Mouse (Mus musculus): ENCODE measurements at regions not wholly inside any gene's neighbourhood (a gene's known extent, or its start where the extent isn't known, plus 50 kb on each side); places are given as distances from the start of the nearest gene placed in this dataset.

- Histone ChIP-seq H3K4me2 (ENCODE audit: insufficient read depth, low read depth, poor library complexity, severe bottlenecking) (no peak overlapping the region), H3K36me3 (replicated peaks in 1 of 2; ENCODE audit: control insufficient read depth in 1 of 2, insufficient read depth in 1 of 2, low read length in 1 of 2) (no peaks in the 10 kb centered on the region), H3K27ac (ENCODE audit: insufficient read depth, low read depth) (no peak overlapping the region), H3K9me3 (replicated peaks; ENCODE audit: low read length) (no peaks in the 10 kb centered on the region), H3K9ac (ENCODE audit: insufficient read depth, low read depth) (no peak overlapping the region), H3K27me3 (replicated peaks) (no peaks in the 10 kb centered on the region), H3K79me2 (replicated peaks; ENCODE audit: control insufficient read depth, extremely low read depth, insufficient read depth, poor library complexity, severe bottlenecking) (no peaks in the 10 kb centered on the region), H3K4me3 (replicated peaks in 1 of 3; ENCODE audit: low read depth in 2 of 3, low read length in 2 of 3, poor library complexity in 1 of 3) (no peak overlapping the region), H3K4me1 (ENCODE audit: control insufficient read depth in 1 of 2, insufficient read depth in 2 of 2) (no peaks in the 10 kb centered on the region)
- no peak for DNase-seq (ENCODE audit: extremely low read depth)
- dilution Hi-C loops (cut with MboI; ENCODE audit: extremely low pct_ligation_motif_present, extremely low pct_unique_long_range_greater_than_20kb, low sequenced_read_pairs), result no loop called here
- TF ChIP-seq ELF1 (IDR thresholded peaks at IDR 0.05; ENCODE audit: low read depth, low read length) (no peak), NELFE (IDR thresholded peaks at IDR 0.05; ENCODE audit: low read depth, low read length) (no peak), MEF2A (IDR thresholded peaks at IDR 0.05; ENCODE audit: borderline replicate concordance, low read depth, low read length) (no peak), MAZ (IDR thresholded peaks at IDR 0.05; ENCODE audit: low read depth, low read length) (no peak), ETS1 (conservative IDR thresholded peaks at IDR 0.05; ENCODE audit: low read depth, low read length) (no peak), CHD1 (IDR thresholded peaks at IDR 0.05; ENCODE audit: low read depth, low read length) (no peak), JUND (conservative IDR thresholded peaks at IDR 0.05; ENCODE audit: low read depth, low read length) (no peak), MXI1 (IDR thresholded peaks at IDR 0.05; ENCODE audit: low read depth, low read length) (no peak), NRF1 (IDR thresholded peaks at IDR 0.05; ENCODE audit: low read depth, low read length) (no peak), CHD2 (IDR thresholded peaks at IDR 0.05; ENCODE audit: low read length) (no peak), ZNF384 (IDR thresholded peaks at IDR 0.05; ENCODE audit: low read depth, low read length) (no peak), PAX5 (IDR thresholded peaks at IDR 0.05; ENCODE audit: low read length) (no peak), USF1 (IDR thresholded peaks at IDR 0.05; ENCODE audit: low read depth, low read length) (no peak), GABPA (IDR thresholded peaks at IDR 0.05; ENCODE audit: insufficient replicate concordance, low read depth, low read length) (no peak), E2F4 (IDR thresholded peaks at IDR 0.05; ENCODE audit: insufficient replicate concordance, low read depth, low read length) (no peak), RAD21 (IDR thresholded peaks at IDR 0.05; ENCODE audit: low read depth, low read length) (no peak)
- in situ Hi-C loops (cut with MboI; ENCODE audit: low pct_ligation_motif_present, low pct_unique_long_range_greater_than_20kb, low sequenced_read_pairs), result no loop called here
Observed at GRCm38 (mm10) chr12:58743800-58744199, 268.0 kb downstream of the Sec23a start.

- no peak overlapping the region for H3K4me2 ChIP-seq (ENCODE audit: insufficient read depth, low read depth, poor library complexity, severe bottlenecking)
- TF ChIP-seq SIN3A (IDR thresholded peaks at IDR 0.05; ENCODE audit: low read length), result no peak
- TF ChIP-seq CTCF (conservative IDR thresholded peaks at IDR 0.05 in 1 of 2, IDR thresholded peaks at IDR 0.05 in 1 of 2; ENCODE audit: low read depth in 2 of 2, low read length in 2 of 2), result no peak
- TF ChIP-seq RAD21 (IDR thresholded peaks at IDR 0.05; ENCODE audit: low read depth, low read length), result no peak
- no peak for TF ChIP-seq RCOR1 (conservative IDR thresholded peaks at IDR 0.05; ENCODE audit: low read depth, low read length)
- TF ChIP-seq UBTF (IDR thresholded peaks at IDR 0.05; ENCODE audit: low read depth, low read length), result no peak
- TF ChIP-seq SMC3 (IDR thresholded peaks at IDR 0.05; ENCODE audit: low read depth, low read length), result no peak
- no peak for TF ChIP-seq GABPA (IDR thresholded peaks at IDR 0.05; ENCODE audit: insufficient replicate concordance, low read depth, low read length)
- TF ChIP-seq MAFK (IDR thresholded peaks at IDR 0.05; ENCODE audit: insufficient replicate concordance, low read length), result no peak
- no peak for TF ChIP-seq USF1 (IDR thresholded peaks at IDR 0.05; ENCODE audit: low read depth, low read length)
- TF ChIP-seq PAX5 (IDR thresholded peaks at IDR 0.05; ENCODE audit: low read length), result no peak
- no peak for TF ChIP-seq MEF2A (IDR thresholded peaks at IDR 0.05; ENCODE audit: borderline replicate concordance, low read depth, low read length)
- no peak for TF ChIP-seq ZMIZ1 (IDR thresholded peaks at IDR 0.05; ENCODE audit: low read depth, low read length)
- DNase-seq (ENCODE audit: extremely low read depth), result no peak
- no peaks in the 10 kb centered on the region for H3K36me3 ChIP-seq (replicated peaks in 1 of 2; ENCODE audit: control insufficient read depth in 1 of 2, insufficient read depth in 1 of 2, low read length in 1 of 2)
- in situ Hi-C loops (cut with MboI; ENCODE audit: low pct_ligation_motif_present, low pct_unique_long_range_greater_than_20kb, low sequenced_read_pairs), result no loop called here
- dilution Hi-C loops (cut with MboI; ENCODE audit: extremely low pct_ligation_motif_present, extremely low pct_unique_long_range_greater_than_20kb, low sequenced_read_pairs), result no loop called here
- no peak overlapping the region for H3K9ac ChIP-seq (ENCODE audit: insufficient read depth, low read depth)
- no peaks in the 10 kb centered on the region for H3K79me2 ChIP-seq (replicated peaks; ENCODE audit: control insufficient read depth, extremely low read depth, insufficient read depth, poor library complexity, severe bottlenecking)
- peaks cover 0 to 4% of the 10 kb centered on the region in 2 experiments; a peak in 1 of 4 replicates for H3K4me1 ChIP-seq (ENCODE audit: control insufficient read depth in 1 of 2, insufficient read depth in 2 of 2)
- H3K4me3 ChIP-seq (replicated peaks in 1 of 3; ENCODE audit: low read depth in 2 of 3, low read length in 2 of 3, poor library complexity in 1 of 3), result no peak overlapping the region
- no peaks in the 10 kb centered on the region for H3K9me3 ChIP-seq (replicated peaks; ENCODE audit: low read length)
- H3K27ac ChIP-seq (ENCODE audit: insufficient read depth, low read depth), result no peak overlapping the region
- no peaks in the 10 kb centered on the region for H3K27me3 ChIP-seq (replicated peaks)
Observed at GRCm38 (mm10) chr12:58728094-58728493, 283.7 kb downstream of the Sec23a start.
